Mouse (Mus musculus) forebrain, embryonic 15.5 days (tissue): Measurements from ENCODE around the gene Mob3a. TPM values are rescaled to one million over a fixed set of nuclear protein-coding genes. Genes with fewer than 3 reads are reported as not detected.
"Not testable (repeated sequence)": the region's sequence is repeated elsewhere in the genome, so short reads cannot be mapped to it uniquely, and the experiment has no call there.

Experiments used
- ATAC-seq: fragments of 200-750 bp; cut with Nextera tagmentation; replicated peaks from 2 replicates; pipeline ENCODE4 v1.8.0; 2017; ENCODE audit warnings: mild to moderate bottlenecking, moderate TSS enrichment, moderate library complexity
- H3K27ac ChIP-seq: fragments of 300-500 bp; sonication (generic); replicated peaks from 2 replicates; pipeline ENCODE4 v1.5.1; 2015; ENCODE audit warnings: mild to moderate bottlenecking, inconsistent platforms
- H3K27me3 ChIP-seq: fragments of 300-500 bp; sonication (generic); 2 replicates; pipeline ENCODE4 v1.6.1; 2015; ENCODE audit warnings: inconsistent platforms
- H3K36me3 ChIP-seq: fragments of 300-500 bp; sonication (generic); 2 replicates; pipeline ENCODE4 v1.6.1; 2015; ENCODE audit warnings: mild to moderate bottlenecking, inconsistent platforms
- H3K4me1 ChIP-seq: fragments of 300-500 bp; sonication (generic); 2 replicates; pipeline ENCODE4 v1.6.1; 2015; ENCODE audit warnings: inconsistent platforms
- H3K4me2 ChIP-seq: fragments of 300-500 bp; sonication (generic); replicated peaks from 2 replicates; pipeline ENCODE4 v1.6.1; 2015; ENCODE audit warnings: mild to moderate bottlenecking, inconsistent platforms
- H3K4me3 ChIP-seq: fragments of 300-500 bp; sonication (generic); 2 replicates; pipeline ENCODE4 v1.5.1; 2015; ENCODE audit warnings: mild to moderate bottlenecking, inconsistent platforms
- H3K9ac ChIP-seq: fragments of 300-500 bp; sonication (generic); replicated peaks from 2 replicates; pipeline ENCODE4 v1.6.1; 2015; ENCODE audit warnings: mild to moderate bottlenecking, inconsistent platforms
- H3K9me3 ChIP-seq: fragments of 300-500 bp; sonication (generic); 2 replicates; pipeline ENCODE4 v1.6.1; 2016; ENCODE audit warnings: inconsistent platforms
- WGBS: fragments of 180-500 bp; shearing (Covaris S2); methylation state at CpG from one replicate; pipeline ENCODE4 v1.1.7; 2015; ENCODE audit warnings: mixed read lengths; 5-methylcytosine and 5-hydroxymethylcytosine counted together
- polyA plus RNA-seq: library from polyadenylated mRNA; unstranded; fragments of >200 nt; fragmentation: Nextera tagmentation; extraction: Ambion mirVana; gene quantifications from 2 replicates; pipeline ENCODE4 v1.2.1, GENCODE M21; 2015

Mob3a gene
- polyA plus RNA-seq, 1 experiment from 2014 or later = 52.6 TPM

DNA sequence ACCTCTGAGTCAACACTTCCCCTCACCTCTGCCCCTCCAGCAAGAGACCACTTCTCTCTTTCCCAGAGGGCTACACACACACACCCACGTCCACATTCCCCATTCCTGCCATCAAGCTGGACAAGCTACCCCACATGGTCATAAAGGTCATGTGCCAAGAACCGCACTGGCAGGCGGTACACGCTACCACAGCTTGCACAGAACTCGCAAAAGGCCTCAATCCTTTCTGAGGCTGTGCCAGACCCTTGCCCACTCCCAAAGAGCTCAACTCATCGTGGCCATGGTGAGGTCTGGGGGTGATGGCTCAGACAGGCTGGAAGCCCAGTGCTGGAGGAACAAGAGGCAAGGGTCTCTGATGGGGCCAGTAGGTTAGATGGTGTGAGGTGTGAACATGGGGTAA, 46.9 kb downstream of the Mob3a start:
- no peak for ATAC-seq
- H3K4me1 ChIP-seq = peaks cover 34% of the 10 kb centered on the region
- no peaks in the 10 kb centered on the region for H3K27me3 ChIP-seq
- 86% methylated on average over 6 of the region's 6 CpGs for WGBS
- no peaks in the 10 kb centered on the region for H3K36me3 ChIP-seq
- H3K27ac ChIP-seq = no peak overlapping the region
- peak overlapping the region; percentile 73 for H3K4me2 ChIP-seq
- H3K4me3 ChIP-seq = peak overlapping the region; percentile 73
- H3K9ac ChIP-seq = peak overlapping the region; percentile 89
- no peaks in the 10 kb centered on the region for H3K9me3 ChIP-seq

- no peak overlapping the region for H3K4me3 ChIP-seq
- no peak overlapping the region for H3K27ac ChIP-seq
- H3K27me3 ChIP-seq = no peaks in the 10 kb centered on the region
- H3K36me3 ChIP-seq = peaks cover 3% of the 10 kb centered on the region; the same call in 1 of the 2 replicates
- WGBS = 90% methylated on average over 6 of the region's 6 CpGs
- no peak overlapping the region for H3K9ac ChIP-seq
- no peak for ATAC-seq
- no peak overlapping the region for H3K4me2 ChIP-seq
- no peaks in the 10 kb centered on the region for H3K9me3 ChIP-seq
- peaks cover 28% of the 10 kb centered on the region for H3K4me1 ChIP-seq
These were observed 48.5 kb downstream of the Mob3a start for GRCm38 (mm10) chr10:80653156-80653720.

DNA sequence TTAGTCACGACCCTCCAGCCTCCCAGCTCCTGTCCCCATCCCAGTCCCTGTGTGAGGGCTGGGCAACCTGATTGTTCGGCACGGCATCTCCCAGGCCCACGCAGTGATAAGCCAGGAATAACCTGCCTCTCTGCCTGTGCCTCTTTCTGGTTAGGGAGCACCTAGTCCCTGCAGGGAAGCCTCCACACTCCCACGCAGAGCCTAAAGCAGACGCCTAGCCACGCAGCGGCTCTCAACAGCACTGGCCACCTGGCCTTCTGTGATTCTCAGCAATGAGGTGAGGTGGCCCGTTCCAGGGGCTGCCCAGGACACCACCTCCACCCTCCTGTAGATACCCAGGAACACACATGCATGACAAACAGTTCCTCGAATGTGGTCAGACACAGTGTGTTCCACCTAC, 51.4 kb downstream of the Mob3a start:
- H3K36me3 ChIP-seq = peaks cover 20% of the 10 kb centered on the region
- 92% methylated on average over 10 of the region's 10 CpGs for WGBS
- no peaks in the 10 kb centered on the region for H3K9me3 ChIP-seq
- H3K4me3 ChIP-seq = no peak overlapping the region
- no peak overlapping the region for H3K27ac ChIP-seq
- H3K4me1 ChIP-seq = peaks cover 19% of the 10 kb centered on the region
- H3K27me3 ChIP-seq = no peaks in the 10 kb centered on the region
- no peak overlapping the region for H3K4me2 ChIP-seq
- H3K9ac ChIP-seq = no peak overlapping the region
- ATAC-seq = no peak

GRCm38 (mm10) chr10:80649910-80650309, 51.9 kb downstream of the Mob3a start:
- not testable (repeated sequence) for H3K27me3 ChIP-seq, H3K9me3 ChIP-seq, H3K4me2 ChIP-seq, H3K9ac ChIP-seq, H3K27ac ChIP-seq, ATAC-seq, H3K4me3 ChIP-seq
- Histone ChIP-seq H3K4me1 (peaks cover 14% of the 10 kb centered on the region), H3K36me3 (peaks cover 23% of the 10 kb centered on the region)
- 89% methylated on average over 6 of the region's 6 CpGs for WGBS

- Histone ChIP-seq H3K9me3 (no peaks in the 10 kb centered on the region), H3K27me3 (no peaks in the 10 kb centered on the region), H3K27ac (no peak overlapping the region), H3K9ac (no peak overlapping the region), H3K4me1 (no peaks in the 10 kb centered on the region), H3K36me3 (peaks cover 51% of the 10 kb centered on the region), H3K4me2 (no peak overlapping the region), H3K4me3 (no peak overlapping the region)
- no peak for ATAC-seq
- whole genome bisulfite sequencing = 93% methylated on average over 10 of the region's 10 CpGs
These were observed 54.8 kb downstream of the Mob3a start for GRCm38 (mm10) chr10:80646936-80647335.

- WGBS = 90% methylated on average over 6 of the region's 6 CpGs
- H3K36me3 ChIP-seq = peaks cover 61% of the 10 kb centered on the region
These were observed 66.4 kb downstream of the Mob3a start for GRCm38 (mm10) chr10:80635345-80635744.

More at GRCm38 (mm10) chr10:80635345-80635744, 66.4 kb downstream of the Mob3a start:
- Histone ChIP-seq H3K9ac (no peak overlapping the region), H3K4me3 (no peak overlapping the region), H3K9me3 (no peaks in the 10 kb centered on the region), H3K27me3 (no peaks in the 10 kb centered on the region), H3K4me2 (no peak overlapping the region), H3K27ac (no peak overlapping the region), H3K4me1 (no peaks in the 10 kb centered on the region)
- ATAC-seq = no peak

Other genes starting within 250 kb of the Mob3a start
- 0.23 and 0.61 TPM in 2 replicates for gene Onecut3, start 207.1 kb downstream of the Mob3a start, polyA plus RNA-seq
- gene Atp8b3, start 162.9 kb downstream of the Mob3a start, polyA plus RNA-seq = 0.23 and 0.33 TPM in 2 replicates
- 31.3 and 32.9 TPM in 2 replicates for gene Rexo1, start 140.4 kb downstream of the Mob3a start, polyA plus RNA-seq
- gene Klf16, start 124.7 kb downstream of the Mob3a start, polyA plus RNA-seq = 8.0 and 8.5 TPM in 2 replicates
- gene Abhd17a, start 111.6 kb downstream of the Mob3a start, polyA plus RNA-seq = 118 and 120 TPM in 2 replicates
- gene Scamp4, start 99.1 kb downstream of the Mob3a start, polyA plus RNA-seq = 66.8 and 68.2 TPM in 2 replicates
- 4.5 and 6.4 TPM in 2 replicates for gene Adat3, start 99.1 kb downstream of the Mob3a start, polyA plus RNA-seq
- gene Gm49322, start 96.0 kb downstream of the Mob3a start, polyA plus RNA-seq = 3.2 and 4.5 TPM in 2 replicates
- gene Csnk1g2, start 79.1 kb downstream of the Mob3a start, polyA plus RNA-seq = 117 and 126 TPM in 2 replicates
- 83.4 and 87.5 TPM in 2 replicates for gene Btbd2, start 44.9 kb downstream of the Mob3a start, polyA plus RNA-seq
- 60.9 and 64.8 TPM in 2 replicates for gene Mknk2, start 23.9 kb downstream of the Mob3a start, polyA plus RNA-seq
- gene Izumo4, start 207 bp upstream of the Mob3a start, polyA plus RNA-seq = 33.4 and 35.2 TPM in 2 replicates
- 98.9 and 103 TPM in 2 replicates for gene Ap3d1, start 40.3 kb upstream of the Mob3a start, polyA plus RNA-seq
- 22.0 and 23.1 TPM in 2 replicates for gene Dot1l, start 53.2 kb upstream of the Mob3a start, polyA plus RNA-seq
- 60.2 and 62.6 TPM in 2 replicates for gene Sf3a2, start 96.2 kb upstream of the Mob3a start, polyA plus RNA-seq
- gene Plekhj1, start 96.6 kb upstream of the Mob3a start, polyA plus RNA-seq = 140 and 154 TPM in 2 replicates
- 0.10 TPM in 2 replicates for gene Amh, start 103.3 kb upstream of the Mob3a start, polyA plus RNA-seq
- 0.31 TPM in 1 of 2 replicates, not detected in the other for gene Jsrp1, start 111.5 kb upstream of the Mob3a start, polyA plus RNA-seq
- 1,419 and 1,463 TPM in 2 replicates for gene Oaz1, start 124.7 kb upstream of the Mob3a start, polyA plus RNA-seq
- gene Lingo3, start 142.1 kb upstream of the Mob3a start, polyA plus RNA-seq = 4.4 and 5.5 TPM in 2 replicates
- 268 and 279 TPM in 2 replicates for gene Lsm7, start 153.2 kb upstream of the Mob3a start, polyA plus RNA-seq
- gene Sppl2b, start 153.3 kb upstream of the Mob3a start, polyA plus RNA-seq = 58.7 and 61.0 TPM in 2 replicates
- 0.06 and 0.15 TPM in 2 replicates for gene Tmprss9, start 169.9 kb upstream of the Mob3a start, polyA plus RNA-seq
- 326 and 357 TPM in 2 replicates for gene Timm13, start 199.0 kb upstream of the Mob3a start, polyA plus RNA-seq
- 50.6 and 53.5 TPM in 2 replicates for gene Lmnb2, start 216.3 kb upstream of the Mob3a start, polyA plus RNA-seq
- gene Gadd45b, start 228.1 kb upstream of the Mob3a start, polyA plus RNA-seq = 5.5 and 5.9 TPM in 2 replicates